8 mouse cellular contexts compared by ENCODE assay signal in genomic region chr10:94520306-94521106, GRCm38 (mm10).
A peak's percentile ranks its signal among the peaks of the same experiment; 100 is the strongest.
DNase-seq lines count a peak whose midpoint lies in the region; ATAC-seq and TF ChIP-seq lines count a peak whose summit lies in the region.

No protein-coding gene starts in this region.

- no peaks in the 10 kb centered on the region for H3K36me3 ChIP-seq in heart, embryonic 11.5 days (ENCODE audit: control insufficient read depth, insufficient read depth, low read length)
- H3K36me3 ChIP-seq in limb, embryonic 11.5 days (ENCODE audit: control insufficient read depth, insufficient read depth, low read length): no peaks in the 10 kb centered on the region
- no peaks in the 10 kb centered on the region for H3K36me3 ChIP-seq in stomach, postnatal 0 days (ENCODE audit: control insufficient read depth, insufficient read depth, low read length)

- intact Hi-C loops in heart, postnatal 25 days (cut with DNase I): loop anchor here (2.0 kb wide), 2 partner anchors 24 to 52 kb away; no protein-coding TSS in a partner anchor

- H3K4me3 ChIP-seq in heart, embryonic 11.5 days (ENCODE audit: low read depth, low read length): peak overlapping the region; percentile 19; the same call in 1 of the 2 replicates
- H3K4me3 ChIP-seq in limb, embryonic 11.5 days (ENCODE audit: low read depth, low read length): no peak overlapping the region
- H3K4me3 ChIP-seq in stomach, postnatal 0 days (ENCODE audit: low read depth, low read length): no peak overlapping the region

- H3K27me3 ChIP-seq in heart, embryonic 11.5 days (ENCODE audit: control insufficient read depth, insufficient read depth, low read length): no peaks in the 10 kb centered on the region
- H3K27me3 ChIP-seq in limb, embryonic 11.5 days (ENCODE audit: control insufficient read depth, insufficient read depth, low read length): peaks cover 2% of the 10 kb centered on the region; the same call in 1 of the 2 replicates
- no peaks in the 10 kb centered on the region for H3K27me3 ChIP-seq in stomach, postnatal 0 days (ENCODE audit: control insufficient read depth, insufficient read depth, low read length)

- TF ChIP-seq CTCF in stomach, postnatal 0 days (IDR thresholded peaks at IDR 0.05; ENCODE audit: low read depth): no peak

- TF ChIP-seq EP300 in stomach, postnatal 0 days (optimal IDR thresholded peaks at IDR 0.05): no peak

- H3K9me3 ChIP-seq in heart, embryonic 11.5 days (replicated peaks; ENCODE audit: control insufficient read depth, low read length): no peaks in the 10 kb centered on the region
- no peaks in the 10 kb centered on the region for H3K9me3 ChIP-seq in limb, embryonic 11.5 days (ENCODE audit: control insufficient read depth, low read length)
- no peaks in the 10 kb centered on the region for H3K9me3 ChIP-seq in stomach, postnatal 0 days (ENCODE audit: control insufficient read depth, low read length)

- H3K27ac ChIP-seq in heart, embryonic 11.5 days (ENCODE audit: low read depth, low read length): 0 out of 2 replicates have a peak overlapping the region, but pooled peaks have one; percentile 8
- H3K27ac ChIP-seq in limb, embryonic 11.5 days (replicated peaks; ENCODE audit: low read depth, low read length): no peak overlapping the region
- H3K27ac ChIP-seq in stomach, postnatal 0 days (replicated peaks): peak overlapping the region; percentile 30; the same call in 1 of the 2 replicates

- H3K4me1 ChIP-seq in heart, embryonic 11.5 days (ENCODE audit: control insufficient read depth, insufficient read depth, low read length): peaks cover 57% of the 10 kb centered on the region
- H3K4me1 ChIP-seq in limb, embryonic 11.5 days (ENCODE audit: control insufficient read depth, insufficient read depth, low read length): peaks cover 28% of the 10 kb centered on the region
- H3K4me1 ChIP-seq in stomach, postnatal 0 days (replicated peaks; ENCODE audit: control insufficient read depth, insufficient read depth): no peaks in the 10 kb centered on the region

- H3K9ac ChIP-seq in heart, embryonic 11.5 days (ENCODE audit: low read depth, low read length): 0 out of 2 replicates have a peak overlapping the region, but pooled peaks have one; percentile 3
- H3K9ac ChIP-seq in limb, embryonic 11.5 days (ENCODE audit: low read length): no peak overlapping the region
- no peak overlapping the region for H3K9ac ChIP-seq in stomach, postnatal 0 days (ENCODE audit: low read length)

- peak overlapping the region; percentile 47 for H3K4me2 ChIP-seq in heart, embryonic 11.5 days
- peak overlapping the region; percentile 10; the same call in 1 of the 2 replicates for H3K4me2 ChIP-seq in limb, embryonic 11.5 days (ENCODE audit: low read depth, severe bottlenecking)
- peak overlapping the region; percentile 24; the same call in 1 of the 2 replicates for H3K4me2 ChIP-seq in stomach, postnatal 0 days (replicated peaks; ENCODE audit: low read depth)

- 37% methylated on average over 17 of the region's 17 CpGs for WGBS in heart, embryonic 11.5 days (ENCODE audit: insufficient replicate concordance)
- 52% methylated on average over 17 of the region's 17 CpGs for WGBS in limb, embryonic 11.5 days
- WGBS in stomach, postnatal 0 days: 52% methylated on average over 17 of the region's 17 CpGs

- DNase-seq in heart, postnatal 25 days (ENCODE audit: low spot score): no peak
- DNase-seq in thymus, postnatal 4 days: peak; percentile 34
- DNase-seq in thymus, adult 18-20 months: no peak
- no peak for DNase-seq in limb, embryonic 11.5 days (ENCODE audit: low spot score)
- DNase-seq in stomach, postnatal 0 days (ENCODE audit: low spot score): no peak
- DNase-seq in adrenal gland, postnatal 25 days: no peak
- no peak for DNase-seq in Muller cell, postnatal 12 days (ENCODE audit: inconsistent ontology term)

- ATAC-seq in heart, embryonic 11.5 days (replicated peaks; ENCODE audit: insufficient number of reproducible peaks, low FRiP score, low TSS enrichment): no peak
- no peak for ATAC-seq in limb, embryonic 11.5 days (ENCODE audit: insufficient number of reproducible peaks, low FRiP score, low TSS enrichment, low read depth)
- no peak for ATAC-seq in stomach, postnatal 0 days (ENCODE audit: low FRiP score, low TSS enrichment)
